Mouse (Mus musculus) spleen, adult 2 months (tissue): ENCODE measurements around the gene Grik4.

ENCODE experiments used
- CTCF ChIP-seq: fragments of 200-500 bp; IDR thresholded peaks from 2 replicates; pipeline ENCODE4 v1.5.1; 2011; ENCODE audit warnings: mild to moderate bottlenecking, inconsistent platforms; ENCODE audit not compliant: insufficient read depth, insufficient read length, insufficient replicate concordance; ENCODE audit errors: extremely low read depth
- POLR2A ChIP-seq: fragments of 200-500 bp; IDR thresholded peaks from 2 replicates; pipeline ENCODE4 v1.6.1; 2011; ENCODE audit warnings: low read depth, low read length, inconsistent platforms

GRCm38 (mm10) chr9:42648051-42648450 is 296.2 kb downstream of the Grik4 start:
- TF ChIP-seq CTCF (no peak), POLR2A (no peak)
